Mouse (Mus musculus): ENCODE results near the gene Nfib.

- TF ChIP-seq CTCF (IDR thresholded peaks at IDR 0.05), result no peak
- no peak for TF ChIP-seq POLR2A (IDR thresholded peaks at IDR 0.05; ENCODE audit: insufficient read depth, low read depth, low read length)
Observed at GRCm38 (mm10) chr4:82369011-82369776, 336.4 kb downstream of the Nfib start.

Data from heart, adult 2 months (tissue).